Mouse (Mus musculus): Measurements from ENCODE around the gene Ttc7b. TPM values are rescaled to one million over a fixed set of nuclear protein-coding genes. Genes with fewer than 3 reads are reported as not detected.

The Ttc7b gene
- total RNA-seq, 4 experiments from 2014 or later = 134 to 191 (median 150) TPM

- DNase-seq (ENCODE audit: low spot score in 2 of 2) = no peak
Observed at GRCm38 (mm10) chr12:100489799-100490198, 30.8 kb downstream of the Ttc7b start.

GRCm38 (mm10) chr12:100488368-100488767 lies 32.3 kb downstream of the Ttc7b start:
- no peak for DNase-seq (ENCODE audit: low spot score in 2 of 2)

GRCm38 (mm10) chr12:100486232-100486631 lies 34.4 kb downstream of the Ttc7b start:
- DNase-seq (ENCODE audit: low spot score in 2 of 2) = peak in 1 of 2 experiments; percentile 30

DNA sequence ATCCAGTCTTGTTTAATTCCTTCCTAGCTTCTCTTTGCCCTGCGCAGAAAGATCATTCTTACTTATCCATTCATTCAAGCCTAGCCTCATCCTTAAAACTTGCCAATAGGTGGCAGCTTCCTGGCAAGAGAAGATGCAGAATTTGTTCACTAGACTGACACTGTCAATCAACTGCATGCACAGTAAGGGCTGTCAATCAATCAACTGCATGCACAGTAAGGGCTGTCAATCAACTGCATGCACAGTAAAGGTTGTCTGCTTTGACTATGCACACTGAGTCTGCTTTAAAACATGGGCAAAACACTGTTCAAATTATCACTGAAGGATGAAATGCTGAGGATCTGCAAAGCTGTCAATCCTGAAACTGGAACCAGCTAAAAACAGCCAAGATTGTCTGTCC lies 37.6 kb downstream of the Ttc7b start:
- no peak for DNase-seq (ENCODE audit: low spot score in 2 of 2)

DNA sequence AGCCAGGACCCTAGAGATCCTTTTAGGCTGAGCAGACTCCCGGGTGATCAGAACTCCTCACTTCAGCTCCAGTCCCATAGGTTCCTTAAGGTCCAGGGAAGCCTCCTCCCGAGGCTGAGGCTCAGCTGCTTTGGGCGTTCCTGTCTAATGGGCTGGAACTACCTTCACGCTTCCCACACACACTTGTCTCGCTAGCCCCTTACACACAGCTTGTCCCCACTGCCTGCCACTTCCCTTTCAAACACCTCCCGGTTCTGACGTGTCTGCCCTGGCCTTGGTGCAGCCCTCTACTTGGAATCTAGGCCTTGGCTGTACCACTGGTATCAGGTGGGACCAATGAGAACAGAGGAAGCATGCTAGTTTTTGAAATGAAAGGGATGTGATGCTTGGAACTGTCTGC lies 38.4 kb downstream of the Ttc7b start:
- no peak for DNase-seq (ENCODE audit: low spot score in 2 of 2)

DNA sequence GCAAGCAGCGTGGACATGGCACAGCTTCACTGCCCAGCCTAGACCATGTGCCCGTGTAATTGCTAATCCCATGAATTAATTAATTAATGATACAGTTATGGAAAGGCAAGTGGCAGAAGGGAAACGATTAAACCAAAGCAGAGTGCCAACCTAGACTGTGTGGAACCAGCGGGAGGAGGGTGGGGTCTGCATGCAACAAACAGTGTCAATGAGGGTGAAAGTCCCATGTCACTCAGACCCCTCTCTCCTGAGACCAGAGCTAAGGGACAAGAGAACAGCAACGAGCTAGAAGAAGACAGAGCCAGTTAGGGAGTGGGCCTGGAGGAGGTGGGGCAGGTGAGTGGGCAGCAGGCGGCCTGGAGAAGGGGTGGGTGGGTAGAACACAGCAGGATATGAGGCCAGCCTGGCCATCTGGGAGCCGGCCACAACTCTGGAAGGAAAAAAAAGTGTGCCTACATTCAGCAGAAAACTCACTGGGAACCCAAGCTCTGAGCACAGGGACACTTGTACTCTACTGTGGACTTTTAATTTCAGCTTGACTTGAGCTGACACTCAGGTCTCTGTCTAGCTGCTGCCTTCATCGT lies 39.1 kb downstream of the Ttc7b start:
- DNase-seq (ENCODE audit: low spot score in 2 of 2) = no peak

DNA sequence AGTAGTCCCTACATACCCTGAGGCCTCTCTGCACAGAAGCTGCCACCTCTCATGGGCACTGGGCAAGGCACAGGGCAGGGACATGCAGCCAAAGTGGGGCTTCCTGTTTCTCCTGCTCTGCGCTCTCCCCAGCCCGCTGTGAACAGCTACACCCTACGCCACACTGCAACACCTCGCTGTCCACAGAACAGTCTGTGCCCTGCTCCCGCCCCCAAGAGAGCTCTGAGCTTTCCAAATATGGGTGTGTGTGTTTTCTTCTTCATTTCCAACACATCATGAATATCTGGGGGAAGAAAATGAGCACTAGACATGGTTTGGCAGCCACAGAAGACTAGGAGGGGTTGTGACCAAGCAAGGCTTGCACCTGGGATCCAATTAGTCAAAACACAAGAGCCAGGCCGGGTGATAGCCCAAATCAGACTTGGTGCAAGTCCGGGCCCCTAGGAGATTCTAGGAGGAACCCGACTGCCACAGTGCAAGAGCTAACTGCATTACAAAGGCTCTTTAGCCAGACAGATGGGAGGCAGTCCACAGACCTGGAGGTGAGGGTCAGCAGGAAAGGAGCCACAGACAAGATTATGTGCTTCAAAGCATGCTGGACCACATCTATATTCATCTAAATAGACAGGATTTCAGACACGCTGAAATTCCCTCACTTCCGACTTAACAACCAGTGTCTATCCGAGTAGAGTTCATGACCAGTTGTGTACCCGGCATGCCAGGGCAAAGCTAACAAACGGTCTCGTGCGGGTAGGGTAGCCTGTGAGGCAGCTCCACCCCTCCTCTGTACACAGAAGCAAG lies 39.8 kb downstream of the Ttc7b start:
- DNase-seq (ENCODE audit: low spot score in 2 of 2) = peak in 1 of 2 experiments; percentile 38

GRCm38 (mm10) chr12:100479892-100480621 lies 40.6 kb downstream of the Ttc7b start:
- peak; percentile 30 to 58 for DNase-seq (ENCODE audit: low spot score in 2 of 2)

GRCm38 (mm10) chr12:100479270-100479869 lies 41.3 kb downstream of the Ttc7b start:
- DNase-seq (ENCODE audit: low spot score in 2 of 2) = no peak

GRCm38 (mm10) chr12:100478615-100479014 lies 42.0 kb downstream of the Ttc7b start:
- peak; percentile 43 to 71 for DNase-seq (ENCODE audit: low spot score in 2 of 2)

DNA sequence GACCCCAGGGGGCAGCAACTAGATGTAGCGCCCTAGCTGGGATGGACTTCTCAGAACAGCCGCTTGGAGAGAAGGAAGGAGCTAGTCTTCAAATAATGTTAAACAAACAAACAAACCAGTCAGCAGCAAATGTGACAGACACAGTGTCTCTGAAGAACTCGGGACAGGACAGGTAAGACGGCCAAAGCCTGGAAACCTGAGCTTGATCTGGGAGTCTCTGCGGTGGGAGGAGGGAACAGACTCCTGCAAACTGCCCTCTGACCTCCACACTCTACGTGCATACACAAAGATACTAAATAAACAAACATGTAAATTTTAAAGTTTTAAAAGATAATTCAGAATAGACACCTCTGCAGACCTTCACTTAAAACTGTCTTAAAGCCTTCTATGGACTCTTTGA lies 42.5 kb downstream of the Ttc7b start:
- peak in 1 of 2 experiments; percentile 57 for DNase-seq (ENCODE audit: low spot score in 2 of 2)

DNA sequence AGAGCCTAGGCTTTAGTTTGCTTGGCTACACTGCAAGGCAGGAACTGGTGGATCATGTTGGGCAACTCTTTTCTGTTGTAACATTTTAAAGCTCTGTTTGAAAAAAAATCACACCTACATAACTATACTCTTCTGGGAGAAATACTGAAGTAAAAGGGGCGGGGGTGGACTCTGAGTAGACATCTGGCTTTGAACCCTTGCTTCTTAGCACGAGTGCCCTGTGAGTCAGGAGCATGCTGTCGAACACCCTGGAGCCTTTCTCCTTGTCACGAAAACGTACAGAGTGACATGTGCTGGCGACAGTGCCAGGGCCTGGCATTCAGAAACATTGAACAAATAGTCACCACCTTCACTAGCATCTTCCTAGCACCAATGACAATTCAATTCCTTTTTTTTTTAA lies 43.2 kb downstream of the Ttc7b start:
- no peak for DNase-seq (ENCODE audit: low spot score in 2 of 2)

- DNase-seq (ENCODE audit: low spot score in 2 of 2) = no peak
Observed at GRCm38 (mm10) chr12:100476351-100476750, 44.3 kb downstream of the Ttc7b start.

- no peak for DNase-seq (ENCODE audit: low spot score in 2 of 2)
Observed at GRCm38 (mm10) chr12:100475489-100475888, 45.1 kb downstream of the Ttc7b start.

DNA sequence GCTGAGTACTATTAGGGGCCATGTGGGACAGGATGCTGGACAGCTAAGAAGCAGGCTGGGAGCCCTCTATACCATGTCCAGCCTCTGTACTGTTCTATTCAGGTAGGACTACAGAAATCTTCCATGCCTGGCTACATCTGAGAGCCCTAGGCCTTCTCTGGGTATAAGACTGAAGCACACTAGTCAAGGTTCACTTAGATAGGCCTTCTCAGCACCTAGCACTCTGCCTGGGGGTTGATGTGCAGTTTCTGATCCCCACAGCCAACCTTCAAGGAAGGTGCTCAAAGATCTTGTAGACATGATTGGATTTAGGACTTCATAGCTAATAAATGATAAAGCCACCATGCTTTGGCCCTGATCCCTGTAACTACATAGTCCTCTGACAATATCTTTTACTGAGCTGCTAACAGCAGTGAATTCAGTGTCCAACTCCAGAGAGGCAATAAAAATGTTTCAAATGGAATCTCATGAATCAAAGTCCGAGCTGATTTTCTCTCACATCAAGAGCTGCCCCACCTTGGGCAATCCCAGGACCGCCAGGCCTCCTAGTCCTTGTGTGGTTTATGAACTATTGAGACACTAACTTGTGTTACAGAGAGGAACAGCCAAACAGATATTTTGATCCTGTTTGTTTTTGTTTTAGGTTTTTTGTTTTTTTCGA lies 45.8 kb downstream of the Ttc7b start:
- no peak for DNase-seq (ENCODE audit: low spot score in 2 of 2)

- DNase-seq (ENCODE audit: low spot score in 2 of 2) = no peak
Observed at GRCm38 (mm10) chr12:100470295-100470694, 50.3 kb downstream of the Ttc7b start.

DNA sequence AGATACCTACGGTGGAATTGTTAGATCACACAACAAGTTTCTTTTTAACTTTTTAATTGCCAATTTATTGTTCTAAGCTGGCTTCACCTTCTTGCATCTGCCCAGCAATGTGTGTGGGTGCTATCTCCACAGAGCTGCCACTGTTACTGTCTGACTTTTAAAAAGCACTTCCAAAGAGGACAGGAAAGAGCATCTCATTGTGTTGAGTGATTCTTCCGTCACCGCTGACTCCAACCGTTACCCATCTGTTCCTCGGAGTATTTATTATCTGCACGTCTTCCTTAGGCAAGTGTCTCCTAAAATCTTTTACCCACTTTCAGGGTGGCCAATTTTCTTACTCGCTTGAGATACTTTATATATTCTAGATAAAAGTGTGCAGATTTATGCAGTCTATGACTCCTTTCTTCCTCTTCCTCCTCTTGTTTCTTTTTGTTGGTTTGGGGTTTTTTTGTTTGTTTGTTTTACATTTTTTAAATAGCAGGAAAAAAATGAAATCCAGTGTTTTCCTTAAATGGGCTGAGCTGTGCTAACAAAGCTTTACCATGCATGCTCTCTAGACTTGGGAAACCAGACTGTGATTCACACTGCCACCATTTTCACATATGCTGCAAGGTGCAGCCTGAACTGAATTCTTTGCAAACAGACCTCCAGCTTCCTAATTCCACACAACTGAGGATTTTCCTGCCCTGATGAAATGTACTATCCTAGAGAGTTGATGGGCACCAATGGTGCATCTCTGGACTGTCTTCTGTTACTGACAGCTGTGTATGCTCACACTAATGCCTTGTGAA lies 50.9 kb downstream of the Ttc7b start:
- no peak for DNase-seq (ENCODE audit: low spot score in 2 of 2)

GRCm38 (mm10) chr12:100465101-100465715 lies 55.4 kb downstream of the Ttc7b start:
- DNase-seq (ENCODE audit: low spot score in 2 of 2) = no peak

GRCm38 (mm10) chr12:100457701-100458100 lies 62.9 kb downstream of the Ttc7b start:
- DNase-seq (ENCODE audit: low spot score in 2 of 2) = no peak

Data from gastrocnemius, adult 8-10 months (tissue).